ENCODE assay signal across 8 mouse cellular contexts in the genomic region with DNA sequence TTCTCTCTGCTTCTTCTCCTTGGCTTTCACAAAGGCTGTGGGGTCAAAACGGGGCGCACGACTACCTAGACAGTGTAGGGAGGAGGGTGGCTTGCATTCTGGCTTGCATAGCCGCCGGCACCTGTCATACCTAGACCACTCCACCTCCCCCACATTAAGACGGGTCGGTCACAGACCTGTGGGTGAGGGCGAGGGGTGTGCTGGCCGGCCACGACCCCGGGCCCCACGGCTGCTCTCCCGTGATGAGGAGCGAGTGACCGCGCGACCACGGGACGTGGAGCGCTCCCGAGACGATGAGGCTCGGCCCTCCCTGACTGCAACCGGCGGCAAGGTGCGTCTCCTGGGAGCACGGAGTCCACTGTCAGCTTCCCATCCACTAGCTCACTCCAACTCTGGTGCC. TPM values are rescaled to one million over a fixed set of nuclear protein-coding genes. Genes with fewer than 3 reads are reported as not detected.
DNase-seq lines count a peak whose midpoint lies in the region; ATAC-seq and TF ChIP-seq lines count a peak whose summit lies in the region.

No protein-coding gene starts in this region.

- H3K4me1 ChIP-seq in lung, embryonic 16.5 days (replicated peaks; ENCODE audit: control insufficient read depth, insufficient read depth, low read length): peaks cover 9% of the 10 kb centered on the region; the same call in 1 of the 2 replicates
- H3K4me1 ChIP-seq in limb, embryonic 12.5 days (replicated peaks): peaks cover 21% of the 10 kb centered on the region
- H3K4me1 ChIP-seq in olfactory bulb, adult 2 months (ENCODE audit: control insufficient read depth, insufficient read depth, low read length): peaks cover 23% of the 10 kb centered on the region

- H3K27ac ChIP-seq in lung, embryonic 16.5 days (ENCODE audit: low read length): no peak overlapping the region
- H3K27ac ChIP-seq in limb, embryonic 12.5 days: no peak overlapping the region
- H3K27ac ChIP-seq in olfactory bulb, adult 2 months (ENCODE audit: insufficient read depth, low read depth, low read length): no peak overlapping the region

- no peak overlapping the region for H3K9ac ChIP-seq in lung, embryonic 16.5 days (ENCODE audit: low read length)
- 0 out of 2 replicates have a peak overlapping the region, but pooled peaks have one; percentile 55 for H3K9ac ChIP-seq in limb, embryonic 12.5 days (replicated peaks)

- ATAC-seq in lung, embryonic 16.5 days (ENCODE audit: low read depth): peak; percentile 26; the same call in 1 of the 2 replicates
- ATAC-seq in limb, embryonic 12.5 days (ENCODE audit: insufficient number of reproducible peaks, insufficient read depth, low FRiP score, low TSS enrichment, low read depth): 0 out of 2 replicates have a peak, but pooled peaks have one; percentile 38

- no peak for TF ChIP-seq CTCF in olfactory bulb, adult 2 months (IDR thresholded peaks at IDR 0.05; ENCODE audit: insufficient read depth, low read depth, low read length)

- peak; percentile 29 to 37 for DNase-seq in cerebellum, adult 18-20 months
- no peak for DNase-seq in cerebellum, postnatal 4 days (ENCODE audit: low spot score in 2 of 2)
- DNase-seq in lung, postnatal 36 days: no peak
- no peak for DNase-seq in frontal cortex, postnatal 14 days (ENCODE audit: low spot score in 2 of 2)
- no peak for DNase-seq in retina, embryonic 14.5 days (ENCODE audit: low spot score)

- H3K4me2 ChIP-seq in lung, embryonic 16.5 days (ENCODE audit: low read depth, low read length): peak overlapping the region; percentile 69; the same call in 1 of the 2 replicates
- peak overlapping the region; percentile 87 for H3K4me2 ChIP-seq in limb, embryonic 12.5 days

- TF ChIP-seq POLR2A in olfactory bulb, adult 2 months (IDR thresholded peaks at IDR 0.05; ENCODE audit: insufficient read depth, low read depth, low read length): no peak

- peaks cover 6% of the 10 kb centered on the region for H3K27me3 ChIP-seq in lung, embryonic 16.5 days (ENCODE audit: control insufficient read depth, insufficient read depth, low read depth, low read length)
- peaks cover 25% of the 10 kb centered on the region for H3K27me3 ChIP-seq in limb, embryonic 12.5 days

- H3K9me3 ChIP-seq in lung, embryonic 16.5 days (ENCODE audit: control insufficient read depth, low read length): no peaks in the 10 kb centered on the region
- no peaks in the 10 kb centered on the region for H3K9me3 ChIP-seq in limb, embryonic 12.5 days

- 32% methylated on average over 26 of the region's 27 CpGs for WGBS in lung, embryonic 16.5 days
- 22% methylated on average over 27 of the region's 27 CpGs for whole genome bisulfite sequencing in limb, embryonic 12.5 days
- WGBS in olfactory bulb, adult 2 months: 37% methylated on average over 27 of the region's 27 CpGs

- H3K36me3 ChIP-seq in lung, embryonic 16.5 days (ENCODE audit: control insufficient read depth, insufficient read depth, low read length): no peaks in the 10 kb centered on the region
- peaks cover 5% of the 10 kb centered on the region for H3K36me3 ChIP-seq in limb, embryonic 12.5 days

- no peak overlapping the region for H3K4me3 ChIP-seq in lung, embryonic 16.5 days (ENCODE audit: low read length)
- peak overlapping the region; percentile 43 for H3K4me3 ChIP-seq in limb, embryonic 12.5 days (replicated peaks)
- peak overlapping the region; percentile 46; the same call in 1 of the 2 replicates for H3K4me3 ChIP-seq in olfactory bulb, adult 2 months (ENCODE audit: insufficient read depth, low read depth, low read length)

RNA-seq across cellular contexts. Expression of a gene that starts 17.2 kb away (rescaled TPM):
- 30.8 and 32.7 TPM in 2 replicates for polyA plus RNA-seq in lung, embryonic 16.5 days (2015; fragmentation: Nextera tagmentation; extraction: Ambion mirVana)
- 39.9 and 45.3 TPM in 2 replicates for polyA plus RNA-seq in limb, embryonic 12.5 days (2016; fragmentation: Nextera tagmentation; extraction: Ambion mirVana)
- not detected in 2 replicates for polyA plus RNA-seq in olfactory bulb, adult 2 months (2012; ENCODE audit: insufficient read depth, insufficient read length, low replicate concordance, missing spikeins)

RNA-seq across cellular contexts. Expression of a gene that starts 21.9 kb away (rescaled TPM):
- 12.5 and 18.1 TPM in 2 replicates for polyA plus RNA-seq in lung, embryonic 16.5 days (2015; fragmentation: Nextera tagmentation; extraction: Ambion mirVana)
- 0.44 and 0.60 TPM in 2 replicates for polyA plus RNA-seq in limb, embryonic 12.5 days (2016; fragmentation: Nextera tagmentation; extraction: Ambion mirVana)
- not detected in 2 replicates for polyA plus RNA-seq in olfactory bulb, adult 2 months (2012; ENCODE audit: insufficient read depth, insufficient read length, low replicate concordance, missing spikeins)

RNA-seq across cellular contexts. Expression of a gene that starts 32.7 kb away (rescaled TPM):
- polyA plus RNA-seq in lung, embryonic 16.5 days (2015; fragmentation: Nextera tagmentation; extraction: Ambion mirVana): 0.89 and 0.99 TPM in 2 replicates
- 0.31 and 0.33 TPM in 2 replicates for polyA plus RNA-seq in limb, embryonic 12.5 days (2016; fragmentation: Nextera tagmentation; extraction: Ambion mirVana)
- polyA plus RNA-seq in olfactory bulb, adult 2 months (2012; ENCODE audit: insufficient read depth, insufficient read length, low replicate concordance, missing spikeins): not detected in 2 replicates

RNA-seq across cellular contexts. Expression of a gene that starts 53.2 kb away (rescaled TPM):
- polyA plus RNA-seq in lung, embryonic 16.5 days (2015; fragmentation: Nextera tagmentation; extraction: Ambion mirVana): 2.3 and 3.0 TPM in 2 replicates
- not detected in 2 replicates for polyA plus RNA-seq in limb, embryonic 12.5 days (2016; fragmentation: Nextera tagmentation; extraction: Ambion mirVana)
- polyA plus RNA-seq in olfactory bulb, adult 2 months (2012; ENCODE audit: insufficient read depth, insufficient read length, low replicate concordance, missing spikeins): not detected in 2 replicates

Comparison
In these comparisons a context has a peak if more than half of its experiments do, and no peak if none do; other contexts are left out.
1. DNase-seq: peak in cerebellum, adult 18-20 months (2 of 2); none in cerebellum, postnatal 4 days (0 of 2), lung, postnatal 36 days (single experiment), frontal cortex, postnatal 14 days (0 of 2) and retina, embryonic 14.5 days (single experiment).
2. RNA of a gene that starts 17.2 kb away (polyA plus RNA-seq): 39.9 to 45.3 TPM in limb, embryonic 12.5 days and 30.8 to 32.7 TPM in lung, embryonic 16.5 days; not detected in olfactory bulb, adult 2 months; every median in the first group is over 10 times any median in the second.